Mouse (Mus musculus): ENCODE measurements around the gene Hpse2.

DNA sequence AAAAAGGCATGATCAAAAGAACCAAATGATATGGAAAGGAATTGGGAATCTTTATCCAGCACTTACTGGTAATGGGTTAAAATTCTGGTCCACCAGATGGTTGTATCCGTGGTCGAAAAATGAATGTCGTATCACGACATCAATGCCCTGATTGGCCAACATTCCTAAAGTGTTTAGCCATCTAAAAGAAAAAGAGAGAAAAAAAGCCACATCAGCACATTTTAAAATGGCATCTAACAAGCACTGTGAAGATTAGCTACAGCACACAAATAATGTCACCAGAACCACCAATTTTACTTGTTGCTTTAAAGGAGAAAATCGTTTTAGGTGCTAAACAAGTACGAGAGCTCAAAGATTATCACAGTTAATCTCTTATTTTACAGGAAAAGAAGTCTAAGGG is 479.6 kb downstream of the Hpse2 start:
- TF ChIP-seq CTCF (IDR thresholded peaks at IDR 0.05; ENCODE audit: low read depth) (no peak), EP300 (IDR thresholded peaks at IDR 0.05; ENCODE audit: low read depth) (no peak)

Data from liver, embryonic 14.5 days (tissue).